Mouse (Mus musculus): ENCODE measurements around the gene Syt12. TPM values are rescaled to one million over a fixed set of nuclear protein-coding genes. Genes with fewer than 3 reads are reported as not detected.

Gene Syt12
- polyA plus RNA-seq, 1 experiment from 2014 or later, result 1.3 TPM

DNA sequence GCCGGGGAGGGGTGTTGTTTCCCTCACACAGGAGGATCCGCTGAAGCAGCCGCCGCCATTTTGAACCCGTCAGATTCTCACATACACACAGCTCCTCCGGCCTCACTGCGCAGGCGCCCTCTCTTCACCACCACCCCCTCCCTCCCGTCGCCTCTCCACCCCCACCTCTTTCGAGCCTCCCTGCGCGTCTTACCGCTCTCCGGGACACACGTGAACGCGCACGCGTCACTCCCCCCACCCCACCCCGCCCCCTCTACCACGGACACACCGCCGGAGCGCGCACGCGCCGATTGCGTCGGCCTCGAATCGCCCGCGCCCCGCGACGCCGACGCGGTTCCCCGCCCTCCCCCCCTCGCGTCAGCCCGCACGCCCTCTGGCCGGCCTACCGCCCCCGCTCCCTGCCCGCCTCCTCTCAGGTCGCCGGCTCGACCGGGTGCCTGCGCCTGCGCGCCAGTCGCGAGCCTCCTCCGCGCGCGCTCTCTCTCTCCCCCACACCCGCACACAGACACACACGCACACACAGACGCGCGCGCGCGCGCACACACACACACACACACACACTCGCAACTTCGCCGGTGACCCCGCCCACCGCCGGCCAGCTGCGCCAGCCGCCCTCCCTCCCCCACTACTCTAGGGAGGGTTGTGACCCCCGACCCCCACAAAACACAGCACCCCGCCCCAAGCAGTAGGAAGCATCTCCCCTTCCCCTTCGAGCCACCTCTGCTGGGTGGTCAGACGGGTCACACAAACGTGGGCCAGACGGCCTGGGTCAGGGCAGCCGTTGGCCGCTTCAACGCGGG, 80.0 kb downstream of the Syt12 start:
- ATAC-seq, result peak; percentile 94
- DNase-seq (ENCODE audit: low spot score), result peak; percentile 99
- Histone ChIP-seq H3K4me1 (ENCODE audit: insufficient read depth, low read depth, low read length) (peaks cover 8% of the 10 kb centered on the region; the same call in 1 of the 2 replicates), H3K4me3 (ENCODE audit: low read depth, low read length) (peak overlapping the region; percentile 97), H3K9ac (replicated peaks; ENCODE audit: low read depth) (peak overlapping the region; percentile 99), H3K27me3 (replicated peaks; ENCODE audit: insufficient read depth, low read length) (no peaks in the 10 kb centered on the region), H3K4me2 (replicated peaks; ENCODE audit: low read depth, low read length) (peak overlapping the region; percentile 97), H3K36me3 (ENCODE audit: insufficient read depth, low read length) (no peaks in the 10 kb centered on the region), H3K9me3 (ENCODE audit: low read length) (no peaks in the 10 kb centered on the region), H3K27ac (ENCODE audit: low read length) (peak overlapping the region; percentile 98)
- TF ChIP-seq EP300 (IDR thresholded peaks at IDR 0.05), result no peak
- TF ChIP-seq CTCF (IDR thresholded peaks at IDR 0.05), result no peak
- 0% methylated on average over 30 of the region's 90 CpGs for WGBS

GRCm38 (mm10) chr19:4396081-4396997, 80.9 kb downstream of the Syt12 start:
- ATAC-seq (peak; percentile 16), DNase-seq (ENCODE audit: low spot score) (peak; percentile 52)
- no peaks in the 10 kb centered on the region for H3K9me3 ChIP-seq (ENCODE audit: low read length)
- peak overlapping the region; percentile 98 for H3K27ac ChIP-seq (ENCODE audit: low read length)
- peaks cover 8% of the 10 kb centered on the region; the same call in 1 of the 2 replicates for H3K4me1 ChIP-seq (ENCODE audit: insufficient read depth, low read depth, low read length)
- no peaks in the 10 kb centered on the region for H3K27me3 ChIP-seq (replicated peaks; ENCODE audit: insufficient read depth, low read length)
- peak overlapping the region; percentile 99 for H3K9ac ChIP-seq (replicated peaks; ENCODE audit: low read depth)
- under 1% methylated on average over 61 of the region's 80 CpGs for WGBS
- no peak for TF ChIP-seq CTCF (IDR thresholded peaks at IDR 0.05)
- no peak for TF ChIP-seq EP300 (IDR thresholded peaks at IDR 0.05)
- peak overlapping the region; percentile 97 for H3K4me3 ChIP-seq (ENCODE audit: low read depth, low read length)
- H3K4me2 ChIP-seq (replicated peaks; ENCODE audit: low read depth, low read length), result peak overlapping the region; percentile 60
- H3K36me3 ChIP-seq (ENCODE audit: insufficient read depth, low read length), result no peaks in the 10 kb centered on the region

Other genes starting within 250 kb of the Syt12 start
- gene Pold4, start 245.5 kb downstream of the Syt12 start, polyA plus RNA-seq (2015; fragmentation: Nextera tagmentation; extraction: Ambion mirVana), result 58.6 and 63.6 TPM in 2 replicates
- gene Ssh3, start 208.3 kb downstream of the Syt12 start, polyA plus RNA-seq (2015; fragmentation: Nextera tagmentation; extraction: Ambion mirVana), result 22.7 and 24.4 TPM in 2 replicates
- gene Ankrd13d, start 194.3 kb downstream of the Syt12 start, polyA plus RNA-seq (2015; fragmentation: Nextera tagmentation; extraction: Ambion mirVana), result 2.0 and 2.6 TPM in 2 replicates
- 13.9 and 14.0 TPM in 2 replicates for gene Grk2, start 171.2 kb downstream of the Syt12 start, polyA plus RNA-seq (2015; fragmentation: Nextera tagmentation; extraction: Ambion mirVana)
- gene Kdm2a, start 79.2 kb downstream of the Syt12 start, polyA plus RNA-seq (2015; fragmentation: Nextera tagmentation; extraction: Ambion mirVana), result 16.5 and 18.5 TPM in 2 replicates
- 25.0 and 25.1 TPM in 2 replicates for gene Rhod, start 38.0 kb downstream of the Syt12 start, polyA plus RNA-seq (2015; fragmentation: Nextera tagmentation; extraction: Ambion mirVana)
- gene 2010003K11Rik, start 21.1 kb upstream of the Syt12 start, polyA plus RNA-seq (2015; fragmentation: Nextera tagmentation; extraction: Ambion mirVana), result 0.12 and 0.20 TPM in 2 replicates
- gene Pcx, start 33.0 kb upstream of the Syt12 start, polyA plus RNA-seq (2015; fragmentation: Nextera tagmentation; extraction: Ambion mirVana), result 38.6 and 40.9 TPM in 2 replicates
- 3.2 and 3.4 TPM in 2 replicates for gene Lrfn4, start 138.2 kb upstream of the Syt12 start, polyA plus RNA-seq (2015; fragmentation: Nextera tagmentation; extraction: Ambion mirVana)
- gene Rce1, start 148.2 kb upstream of the Syt12 start, polyA plus RNA-seq (2015; fragmentation: Nextera tagmentation; extraction: Ambion mirVana), result 52.5 and 54.9 TPM in 2 replicates
- gene Gm960, start 221.2 kb upstream of the Syt12 start, polyA plus RNA-seq (2015; fragmentation: Nextera tagmentation; extraction: Ambion mirVana), result 0.71 and 1.4 TPM in 2 replicates
- 0.50 and 0.51 TPM in 2 replicates for gene Sptbn2, start 233.7 kb upstream of the Syt12 start, polyA plus RNA-seq (2015; fragmentation: Nextera tagmentation; extraction: Ambion mirVana)